Mouse (Mus musculus) heart, postnatal 0 days (tissue): ENCODE data around the gene Hoxa5.

ENCODE experiments used
- CTCF ChIP-seq: IDR thresholded peaks from 2 replicates; pipeline ENCODE4 v1.5.1; 2016; ENCODE audit warnings: antibody characterized with exemption, control low read depth, low read depth
- EP300 ChIP-seq: IDR thresholded peaks from 2 replicates; pipeline ENCODE4 v1.6.1; 2016; ENCODE audit warnings: antibody characterized with exemption, low read depth

DNA sequence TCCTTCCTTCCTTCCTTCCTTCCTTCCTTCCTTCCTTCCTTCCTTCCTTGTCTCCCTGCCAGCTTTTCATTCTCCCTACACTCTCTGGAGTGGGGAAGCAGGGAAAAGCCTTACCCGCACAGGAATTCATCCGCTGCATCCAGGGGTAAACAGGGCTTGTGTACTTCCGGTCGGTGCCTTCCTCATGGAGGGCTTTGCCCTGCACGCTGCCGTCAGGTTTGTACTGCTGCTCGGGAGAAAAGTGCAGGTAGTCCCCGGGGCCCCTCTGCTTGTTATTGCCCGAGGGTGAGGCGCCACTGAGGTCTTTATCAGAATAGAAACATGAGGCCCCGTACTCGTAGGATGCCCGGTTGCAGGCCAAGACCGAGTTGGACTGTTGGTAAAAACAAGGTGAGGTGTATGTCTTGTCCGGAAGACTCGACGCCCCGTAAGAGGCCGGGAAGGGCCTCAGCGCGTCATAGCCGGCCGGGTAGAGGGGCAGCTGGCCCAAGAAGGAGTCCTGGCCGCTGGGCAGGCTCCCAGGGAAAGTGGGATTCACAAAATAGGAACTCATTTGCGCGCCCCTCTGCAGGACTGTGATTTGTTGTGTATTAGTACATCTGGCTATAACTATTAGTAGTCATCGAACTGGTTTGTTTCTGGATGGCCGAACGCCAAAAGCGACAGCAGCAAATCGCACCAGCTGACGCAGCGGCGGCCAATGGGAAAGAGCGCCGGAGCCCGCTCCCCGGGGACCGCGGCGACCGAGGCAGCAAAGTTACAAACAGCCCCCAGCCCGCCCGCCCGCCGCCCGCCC is 3.9 kb upstream of the Hoxa5 start, which contains the start of gene Hoxa6:
- TF ChIP-seq CTCF = no peak
- no peak for TF ChIP-seq EP300
